Mouse (Mus musculus): ENCODE measurements around the gene Clrn2.

Clrn2 gene

GRCm38 (mm10) chr5:45481125-45481524 is 27.6 kb downstream of the Clrn2 start:
- no peak for DNase-seq (ENCODE audit: low read depth, low spot score)
- H3K27me3 ChIP-seq (ENCODE audit: control insufficient read depth, insufficient read depth, low read length, poor library complexity, severe bottlenecking) = no peaks in the 10 kb centered on the region
- H3K36me3 ChIP-seq (ENCODE audit: control insufficient read depth, insufficient read depth, low read length, poor library complexity, severe bottlenecking) = no peaks in the 10 kb centered on the region

DNA sequence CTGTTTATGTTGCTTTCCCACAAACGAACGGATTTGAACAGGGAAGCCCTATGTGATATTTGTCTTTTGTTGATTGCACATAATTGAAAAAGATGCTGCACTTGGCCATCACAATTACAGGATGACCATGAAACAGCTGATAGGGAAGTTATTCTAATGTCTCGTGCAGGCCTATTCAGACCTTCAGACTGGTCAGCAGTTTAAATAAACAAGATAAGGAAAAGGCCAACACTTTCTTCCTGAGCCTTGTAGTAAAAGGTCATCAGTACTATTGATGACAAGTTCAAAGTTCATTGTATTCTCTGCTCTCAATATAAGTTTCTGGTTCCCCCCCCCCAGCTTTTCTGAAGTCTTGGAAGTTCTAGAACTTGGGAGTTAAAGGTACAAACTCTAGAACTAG is 29.1 kb downstream of the Clrn2 start:
- Histone ChIP-seq H3K27me3 (ENCODE audit: control insufficient read depth, insufficient read depth, low read length, poor library complexity, severe bottlenecking) (no peaks in the 10 kb centered on the region), H3K36me3 (ENCODE audit: control insufficient read depth, insufficient read depth, low read length, poor library complexity, severe bottlenecking) (no peaks in the 10 kb centered on the region)
- DNase-seq (ENCODE audit: low read depth, low spot score) = no peak

DNA sequence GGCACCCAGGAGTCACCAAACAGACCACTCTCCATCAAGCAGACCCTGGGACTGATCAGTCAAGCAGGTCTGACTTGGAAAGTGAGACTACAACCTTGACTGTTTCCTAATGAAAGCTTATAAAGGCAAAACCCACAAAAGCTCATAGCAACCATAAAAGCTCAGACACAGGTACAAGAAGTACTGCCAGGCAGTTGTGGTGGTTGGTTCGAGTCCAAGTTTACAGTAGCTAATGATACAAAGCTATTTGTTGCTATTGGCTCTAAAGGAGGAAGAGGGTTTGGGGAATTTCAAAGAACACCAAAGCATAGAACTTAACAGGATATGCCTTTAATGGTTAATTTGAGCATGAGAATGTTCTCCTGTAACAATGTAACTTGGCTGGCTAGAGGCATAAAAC is 30.1 kb downstream of the Clrn2 start:
- Histone ChIP-seq H3K36me3 (ENCODE audit: control insufficient read depth, insufficient read depth, low read length, poor library complexity, severe bottlenecking) (no peaks in the 10 kb centered on the region), H3K27me3 (ENCODE audit: control insufficient read depth, insufficient read depth, low read length, poor library complexity, severe bottlenecking) (no peaks in the 10 kb centered on the region)
- no peak for DNase-seq (ENCODE audit: low read depth, low spot score)

GRCm38 (mm10) chr5:45491776-45492175 is 38.2 kb downstream of the Clrn2 start:
- H3K27me3 ChIP-seq (ENCODE audit: control insufficient read depth, insufficient read depth, low read length, poor library complexity, severe bottlenecking) = no peaks in the 10 kb centered on the region
- no peak for DNase-seq (ENCODE audit: low read depth, low spot score)
- H3K36me3 ChIP-seq (ENCODE audit: control insufficient read depth, insufficient read depth, low read length, poor library complexity, severe bottlenecking) = no peaks in the 10 kb centered on the region

DNA sequence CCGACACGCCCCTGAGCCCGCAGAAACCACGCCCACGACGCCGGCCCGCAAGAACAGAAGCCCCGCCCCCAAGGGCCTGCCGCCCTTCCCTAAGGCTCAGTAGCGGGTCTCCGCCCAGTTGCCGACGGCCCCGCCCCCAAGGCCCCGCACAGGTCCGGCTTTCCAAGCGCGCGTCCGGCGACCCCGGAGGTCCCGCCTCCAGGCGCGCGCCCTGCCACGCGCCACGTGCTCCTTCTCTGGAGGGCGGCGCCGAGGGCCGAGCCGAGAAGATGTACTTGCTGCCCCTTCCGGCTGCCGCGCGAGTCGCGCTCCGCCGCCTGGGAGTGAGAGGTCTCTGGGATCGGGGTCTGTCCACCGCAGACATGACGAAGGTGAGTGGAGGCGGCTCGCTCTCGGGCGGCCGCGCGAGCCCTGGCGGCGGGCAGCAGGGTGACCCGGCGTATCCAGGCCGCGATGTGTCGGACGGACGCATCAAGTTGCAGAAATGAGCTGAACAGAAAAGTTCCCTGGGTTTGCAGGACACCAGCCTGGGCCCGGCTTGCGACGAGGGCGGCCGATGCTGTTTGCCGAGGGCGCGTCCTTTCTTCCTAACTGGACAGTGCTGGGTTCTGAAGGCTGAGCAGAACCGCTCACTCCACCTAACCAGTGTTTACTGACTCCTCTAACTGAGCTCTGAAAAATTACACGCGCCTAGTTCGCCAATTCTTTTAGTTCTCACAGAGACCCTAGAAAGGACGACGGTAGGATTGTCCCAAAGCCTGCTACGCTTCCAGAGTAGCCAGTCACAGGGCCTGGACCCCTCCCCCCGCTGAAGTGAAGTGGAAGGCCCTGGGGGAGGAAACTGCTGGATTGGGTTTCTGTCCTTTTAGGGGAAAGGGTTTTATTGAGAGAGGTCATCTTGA is 39.9 kb downstream of the Clrn2 start, which contains the start of gene Lap3:
TSS of gene Lap3 (plus strand) at position 184 of the 902 bp plus-strand sequence.
- Histone ChIP-seq H3K27me3 (ENCODE audit: control insufficient read depth, insufficient read depth, low read length, poor library complexity, severe bottlenecking) (no peaks in the 10 kb centered on the region), H3K36me3 (ENCODE audit: control insufficient read depth, insufficient read depth, low read length, poor library complexity, severe bottlenecking) (no peaks in the 10 kb centered on the region; the same call in 1 of the 2 replicates)
- peak; percentile 97 for DNase-seq (ENCODE audit: low read depth, low spot score)

GRCm38 (mm10) chr5:45494093-45494755 is 40.7 kb downstream of the Clrn2 start:
- no peaks in the 10 kb centered on the region; the same call in 1 of the 2 replicates for H3K36me3 ChIP-seq (ENCODE audit: control insufficient read depth, insufficient read depth, low read length, poor library complexity, severe bottlenecking)
- H3K27me3 ChIP-seq (ENCODE audit: control insufficient read depth, insufficient read depth, low read length, poor library complexity, severe bottlenecking) = no peaks in the 10 kb centered on the region
- no peak for DNase-seq (ENCODE audit: low read depth, low spot score)

- DNase-seq (ENCODE audit: low read depth, low spot score) = no peak
- Histone ChIP-seq H3K27me3 (ENCODE audit: control insufficient read depth, insufficient read depth, low read length, poor library complexity, severe bottlenecking) (no peaks in the 10 kb centered on the region), H3K36me3 (ENCODE audit: control insufficient read depth, insufficient read depth, low read length, poor library complexity, severe bottlenecking) (no peaks in the 10 kb centered on the region; the same call in 1 of the 2 replicates)
These were observed 42.0 kb downstream of the Clrn2 start for GRCm38 (mm10) chr5:45495429-45495975.

- Histone ChIP-seq H3K27me3 (ENCODE audit: control insufficient read depth, insufficient read depth, low read length, poor library complexity, severe bottlenecking) (no peaks in the 10 kb centered on the region), H3K36me3 (ENCODE audit: control insufficient read depth, insufficient read depth, low read length, poor library complexity, severe bottlenecking) (no peaks in the 10 kb centered on the region; the same call in 1 of the 2 replicates)
- DNase-seq (ENCODE audit: low read depth, low spot score) = no peak
These were observed 42.5 kb downstream of the Clrn2 start for GRCm38 (mm10) chr5:45496042-45496441.

GRCm38 (mm10) chr5:45496479-45496878 is 42.9 kb downstream of the Clrn2 start:
- Histone ChIP-seq H3K27me3 (ENCODE audit: control insufficient read depth, insufficient read depth, low read length, poor library complexity, severe bottlenecking) (no peaks in the 10 kb centered on the region), H3K36me3 (ENCODE audit: control insufficient read depth, insufficient read depth, low read length, poor library complexity, severe bottlenecking) (no peaks in the 10 kb centered on the region; the same call in 1 of the 2 replicates)
- DNase-seq (ENCODE audit: low read depth, low spot score) = no peak

- no peak for DNase-seq (ENCODE audit: low read depth, low spot score)
- no peaks in the 10 kb centered on the region; the same call in 1 of the 2 replicates for H3K36me3 ChIP-seq (ENCODE audit: control insufficient read depth, insufficient read depth, low read length, poor library complexity, severe bottlenecking)
- H3K27me3 ChIP-seq (ENCODE audit: control insufficient read depth, insufficient read depth, low read length, poor library complexity, severe bottlenecking) = no peaks in the 10 kb centered on the region
These were observed 43.5 kb downstream of the Clrn2 start for GRCm38 (mm10) chr5:45496930-45497550.

- no peak for DNase-seq (ENCODE audit: low read depth, low spot score)
- Histone ChIP-seq H3K36me3 (ENCODE audit: control insufficient read depth, insufficient read depth, low read length, poor library complexity, severe bottlenecking) (no peaks in the 10 kb centered on the region; the same call in 1 of the 2 replicates), H3K27me3 (ENCODE audit: control insufficient read depth, insufficient read depth, low read length, poor library complexity, severe bottlenecking) (no peaks in the 10 kb centered on the region)
These were observed 44.0 kb downstream of the Clrn2 start for GRCm38 (mm10) chr5:45497564-45497963.

- no peak for DNase-seq (ENCODE audit: low read depth, low spot score)
- Histone ChIP-seq H3K36me3 (ENCODE audit: control insufficient read depth, insufficient read depth, low read length, poor library complexity, severe bottlenecking) (0 out of 2 replicates have a peak, but pooled peaks cover 2% of the 10 kb centered on the region), H3K27me3 (ENCODE audit: control insufficient read depth, insufficient read depth, low read length, poor library complexity, severe bottlenecking) (no peaks in the 10 kb centered on the region)
These were observed 56.5 kb downstream of the Clrn2 start for GRCm38 (mm10) chr5:45510071-45510470.

DNA sequence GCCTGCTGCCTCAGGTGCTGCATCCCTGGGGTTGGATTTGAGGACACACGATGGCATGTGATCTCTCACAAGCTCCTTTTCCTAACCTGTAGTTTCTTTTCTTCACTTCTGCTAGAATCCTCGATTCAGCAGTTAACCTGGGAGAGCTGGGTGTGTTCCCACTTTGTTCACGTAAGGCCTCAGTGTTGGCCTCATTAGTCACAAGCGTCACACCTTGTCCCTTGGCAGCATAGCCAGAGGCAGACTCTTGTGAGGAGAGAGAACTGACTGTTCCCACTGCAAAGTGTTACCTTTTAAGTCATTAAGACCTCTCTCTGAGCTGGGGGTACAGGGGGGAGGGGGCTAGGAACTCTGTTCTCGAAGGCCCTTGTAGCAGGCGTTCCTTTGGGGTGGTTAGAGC is 59.4 kb downstream of the Clrn2 start:
- DNase-seq (ENCODE audit: low read depth, low spot score) = no peak
- Histone ChIP-seq H3K27me3 (ENCODE audit: control insufficient read depth, insufficient read depth, low read length, poor library complexity, severe bottlenecking) (no peaks in the 10 kb centered on the region), H3K36me3 (ENCODE audit: control insufficient read depth, insufficient read depth, low read length, poor library complexity, severe bottlenecking) (0 out of 2 replicates have a peak, but pooled peaks cover 2% of the 10 kb centered on the region)

GRCm38 (mm10) chr5:45513511-45513910 is 60.0 kb downstream of the Clrn2 start:
- no peaks in the 10 kb centered on the region for H3K27me3 ChIP-seq (ENCODE audit: control insufficient read depth, insufficient read depth, low read length, poor library complexity, severe bottlenecking)
- no peak for DNase-seq (ENCODE audit: low read depth, low spot score)
- 0 out of 2 replicates have a peak, but pooled peaks cover 2% of the 10 kb centered on the region for H3K36me3 ChIP-seq (ENCODE audit: control insufficient read depth, insufficient read depth, low read length, poor library complexity, severe bottlenecking)
